Mouse (Mus musculus) bone marrow, adult 2 months (tissue): ENCODE measurements around the gene Wdr4. TPM values are rescaled to one million over a fixed set of nuclear protein-coding genes. Genes with fewer than 3 reads are reported as not detected.

Experiments used
- H3K27ac ChIP-seq: fragments of 200-500 bp; 2 replicates; pipeline ENCODE4 v1.5.1; 2012; ENCODE audit warnings: low read depth, mild to moderate bottlenecking, control low read depth, inconsistent platforms, low read length; ENCODE audit not compliant: control insufficient read depth, poor library complexity, insufficient read depth
- H3K4me1 ChIP-seq: fragments of 200-500 bp; 2 replicates; pipeline ENCODE4 v1.6.1; 2011; ENCODE audit warnings: low read length; ENCODE audit not compliant: control insufficient read depth, insufficient read depth
- H3K4me3 ChIP-seq: fragments of 200-500 bp; replicated peaks from 2 replicates; pipeline ENCODE3; 2011; ENCODE audit warnings: mild to moderate bottlenecking, low read depth, low read length, control low read depth; ENCODE audit not compliant: control insufficient read depth
- CTCF ChIP-seq: fragments of 200-500 bp; IDR thresholded peaks from 2 replicates; pipeline ENCODE4 v1.5.1; 2011; ENCODE audit warnings: low read length, control low read depth; ENCODE audit not compliant: control insufficient read depth, insufficient read depth
- POLR2A ChIP-seq: fragments of 200-500 bp; IDR thresholded peaks from 2 replicates; pipeline ENCODE4 v1.6.1; 2011; ENCODE audit warnings: low read depth, mild to moderate bottlenecking, control low read depth, low read length, borderline replicate concordance; ENCODE audit not compliant: control insufficient read depth
- WGBS: fragments of 180-500 bp; shearing (Covaris S2); methylation state at CpG from one replicate; pipeline ENCODE4 v1.1.7; 2018; 5-methylcytosine and 5-hydroxymethylcytosine counted together
- polyA plus RNA-seq: library from polyadenylated mRNA; stranded (reverse); fragments of >200 nt; gene quantifications from 2 replicates; pipeline ENCODE4 v1.2.4, GENCODE M21; 2011; ENCODE audit warnings: low replicate concordance; ENCODE audit not compliant: missing spikeins, insufficient read depth, insufficient read length

Wdr4 gene
- polyA plus RNA-seq, 1 experiment: 13.6 TPM

GRCm38 (mm10) chr17:31445061-31445731 lies 74.6 kb downstream of the Wdr4 start:
- 63% methylated on average over 7 of the region's 7 CpGs for WGBS
- Histone ChIP-seq H3K4me1 (no peaks in the 10 kb centered on the region), H3K27ac (no peak overlapping the region), H3K4me3 (no peak overlapping the region)
- TF ChIP-seq CTCF: no peak
- TF ChIP-seq POLR2A: no peak

Other genes starting within 250 kb of the Wdr4 start
- 5.8 and 10.4 TPM in 2 replicates for gene Rsph1, start 242.6 kb downstream of the Wdr4 start, polyA plus RNA-seq
- gene Slc37a1, start 233.2 kb downstream of the Wdr4 start, polyA plus RNA-seq: 5.5 and 21.9 TPM in 2 replicates
- 1.3 and 2.9 TPM in 2 replicates for gene Pde9a, start 133.8 kb downstream of the Wdr4 start, polyA plus RNA-seq
- 57.2 and 97.0 TPM in 2 replicates for gene Ndufv3, start 135 bp upstream of the Wdr4 start, polyA plus RNA-seq
- 8.2 and 19.3 TPM in 2 replicates for gene Pknox1, start 44.8 kb upstream of the Wdr4 start, polyA plus RNA-seq
- gene Cbs, start 117.3 kb upstream of the Wdr4 start, polyA plus RNA-seq: 1.3 and 4.8 TPM in 2 replicates
- gene U2af1, start 138.9 kb upstream of the Wdr4 start, polyA plus RNA-seq: 228 and 282 TPM in 2 replicates
- gene Cryaa, start 157.8 kb upstream of the Wdr4 start, polyA plus RNA-seq: not detected in 2 replicates